Mouse (Mus musculus): ENCODE data around the gene Rpl11. TPM values are rescaled to one million over a fixed set of nuclear protein-coding genes. Genes with fewer than 3 reads are reported as not detected.
"Not testable (repeated sequence)": the region's sequence is repeated elsewhere in the genome, so short reads cannot be mapped to it uniquely, and the experiment has no call there.

Gene Rpl11
- polyA plus RNA-seq, 1 experiment from 2014 or later: 257 TPM

DNA sequence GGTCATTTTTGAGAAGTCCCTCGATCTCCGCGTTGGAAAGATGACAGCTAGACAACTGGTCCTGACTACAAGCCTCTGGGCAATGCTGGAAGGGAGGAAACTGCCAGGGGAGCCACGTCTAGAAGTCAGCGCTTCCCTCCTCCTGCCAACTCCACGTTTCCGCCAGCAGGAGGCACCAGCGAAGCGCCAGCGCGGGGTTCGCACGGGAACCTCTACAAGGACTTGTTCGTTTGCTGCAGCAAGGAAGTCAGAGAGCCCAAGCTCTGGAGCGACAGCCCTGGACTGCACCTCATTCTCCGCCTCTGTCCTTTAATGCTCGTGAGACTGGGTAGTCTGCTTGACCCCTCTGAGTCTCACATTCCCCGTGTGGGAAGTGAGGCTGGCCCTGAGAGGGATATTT, 16.7 kb upstream of the Rpl11 start:
- H3K36me3 ChIP-seq: no peaks in the 10 kb centered on the region
- no peak overlapping the region for H3K4me3 ChIP-seq
- 0 out of 2 replicates have a peak overlapping the region, but pooled peaks have one; percentile 48 for H3K9ac ChIP-seq
- 3% methylated on average over 18 of the region's 18 CpGs for WGBS
- H3K4me2 ChIP-seq: peak overlapping the region; percentile 35; the same call in 1 of the 2 replicates
- H3K4me1 ChIP-seq (replicated peaks): peaks cover 17% of the 10 kb centered on the region
- H3K9me3 ChIP-seq (replicated peaks): no peaks in the 10 kb centered on the region
- ATAC-seq (ENCODE audit: insufficient number of reproducible peaks, low FRiP score): peak; percentile 67
- H3K27me3 ChIP-seq (replicated peaks): no peaks in the 10 kb centered on the region
- H3K27ac ChIP-seq (ENCODE audit: poor library complexity, severe bottlenecking): 0 out of 2 replicates have a peak overlapping the region, but pooled peaks have one; percentile 27

DNA sequence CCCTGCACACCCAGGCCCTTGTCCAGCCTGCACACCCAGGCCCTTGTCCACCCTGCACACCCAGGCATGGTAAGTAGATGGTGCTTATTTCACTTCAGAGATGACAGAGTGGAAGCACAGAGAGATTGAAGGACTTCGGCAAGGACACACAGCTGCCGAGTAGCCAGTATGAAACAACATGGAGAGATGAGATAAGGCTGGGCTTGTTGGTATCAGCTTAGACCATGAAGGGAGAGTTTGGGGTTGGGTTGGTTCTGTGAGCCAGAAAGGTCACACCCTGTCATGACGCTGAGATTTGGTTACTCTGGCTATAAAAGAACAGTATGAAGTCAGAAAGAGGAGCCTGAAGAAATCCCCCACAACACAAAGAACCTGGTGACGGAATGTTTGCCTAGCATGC, 16.1 kb upstream of the Rpl11 start:
- H3K36me3 ChIP-seq: no peaks in the 10 kb centered on the region
- peaks cover 17% of the 10 kb centered on the region for H3K4me1 ChIP-seq (replicated peaks)
- no peaks in the 10 kb centered on the region for H3K27me3 ChIP-seq (replicated peaks)
- no peak overlapping the region for H3K27ac ChIP-seq (ENCODE audit: poor library complexity, severe bottlenecking)
- no peak for ATAC-seq (ENCODE audit: insufficient number of reproducible peaks, low FRiP score)
- 37% methylated on average over 4 of the region's 4 CpGs for WGBS
- H3K4me3 ChIP-seq: no peak overlapping the region
- no peak overlapping the region for H3K4me2 ChIP-seq
- no peaks in the 10 kb centered on the region for H3K9me3 ChIP-seq (replicated peaks)
- H3K9ac ChIP-seq: no peak overlapping the region

- no peak overlapping the region for H3K27ac ChIP-seq (ENCODE audit: poor library complexity, severe bottlenecking)
- no peaks in the 10 kb centered on the region for H3K27me3 ChIP-seq (replicated peaks)
- 86% methylated on average over 4 of the region's 4 CpGs for WGBS
- no peaks in the 10 kb centered on the region for H3K36me3 ChIP-seq
- no peak overlapping the region for H3K4me3 ChIP-seq
- H3K9ac ChIP-seq: no peak overlapping the region
- no peak overlapping the region for H3K4me2 ChIP-seq
- no peak for ATAC-seq (ENCODE audit: insufficient number of reproducible peaks, low FRiP score)
- no peaks in the 10 kb centered on the region for H3K9me3 ChIP-seq (replicated peaks)
- H3K4me1 ChIP-seq (replicated peaks): no peaks in the 10 kb centered on the region
These were observed 9.9 kb upstream of the Rpl11 start for GRCm38 (mm10) chr4:136063143-136063542.

GRCm38 (mm10) chr4:136059800-136060488, 6.7 kb upstream of the Rpl11 start:
- not testable (repeated sequence) for H3K4me1 ChIP-seq (replicated peaks); H3K27ac ChIP-seq (ENCODE audit: poor library complexity, severe bottlenecking); H3K4me3 ChIP-seq; H3K9me3 ChIP-seq (replicated peaks); H3K27me3 ChIP-seq (replicated peaks); H3K36me3 ChIP-seq; H3K9ac ChIP-seq; H3K4me2 ChIP-seq; ATAC-seq (ENCODE audit: insufficient number of reproducible peaks, low FRiP score)
- WGBS: 51% methylated on average over 9 of the region's 9 CpGs

DNA sequence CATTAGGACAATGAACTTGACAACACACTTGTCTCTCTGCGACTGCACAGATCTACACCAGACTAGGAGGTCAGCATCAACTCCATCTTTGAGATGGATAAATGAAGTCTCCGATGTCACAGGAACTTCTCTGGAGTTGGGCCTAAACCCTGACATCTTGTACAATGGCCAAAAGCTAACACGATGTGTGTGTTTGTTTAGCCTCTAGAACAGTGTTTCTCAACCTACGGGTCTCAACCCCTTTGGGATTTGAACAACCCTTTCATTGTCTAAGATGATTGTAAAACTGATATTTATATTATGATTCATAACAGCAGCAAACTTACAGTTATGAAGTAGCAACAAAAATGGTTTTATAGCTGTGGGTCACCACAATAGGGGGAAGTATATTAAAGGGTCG, 4.7 kb upstream of the Rpl11 start:
- Histone ChIP-seq H3K27ac (ENCODE audit: poor library complexity, severe bottlenecking) (no peak overlapping the region), H3K4me3 (no peak overlapping the region), H3K36me3 (no peaks in the 10 kb centered on the region), H3K4me1 (replicated peaks) (no peaks in the 10 kb centered on the region), H3K9ac (no peak overlapping the region), H3K27me3 (replicated peaks) (no peaks in the 10 kb centered on the region), H3K9me3 (replicated peaks) (no peaks in the 10 kb centered on the region), H3K4me2 (no peak overlapping the region)
- ATAC-seq (ENCODE audit: insufficient number of reproducible peaks, low FRiP score): no peak
- WGBS: 83% methylated on average over 5 of the region's 5 CpGs

- ATAC-seq (ENCODE audit: insufficient number of reproducible peaks, low FRiP score): no peak
- H3K9me3 ChIP-seq (replicated peaks): no peaks in the 10 kb centered on the region
- H3K4me1 ChIP-seq (replicated peaks): peaks cover 13% of the 10 kb centered on the region
- no peak overlapping the region for H3K9ac ChIP-seq
- H3K27ac ChIP-seq (ENCODE audit: poor library complexity, severe bottlenecking): no peak overlapping the region
- WGBS: 28% methylated on average over 1 of the region's 1 CpGs
- H3K4me2 ChIP-seq: no peak overlapping the region
- H3K4me3 ChIP-seq: no peak overlapping the region
- H3K27me3 ChIP-seq (replicated peaks): no peaks in the 10 kb centered on the region
- peaks cover 13% of the 10 kb centered on the region for H3K36me3 ChIP-seq
These were observed 2.8 kb upstream of the Rpl11 start for GRCm38 (mm10) chr4:136056030-136056429.

DNA sequence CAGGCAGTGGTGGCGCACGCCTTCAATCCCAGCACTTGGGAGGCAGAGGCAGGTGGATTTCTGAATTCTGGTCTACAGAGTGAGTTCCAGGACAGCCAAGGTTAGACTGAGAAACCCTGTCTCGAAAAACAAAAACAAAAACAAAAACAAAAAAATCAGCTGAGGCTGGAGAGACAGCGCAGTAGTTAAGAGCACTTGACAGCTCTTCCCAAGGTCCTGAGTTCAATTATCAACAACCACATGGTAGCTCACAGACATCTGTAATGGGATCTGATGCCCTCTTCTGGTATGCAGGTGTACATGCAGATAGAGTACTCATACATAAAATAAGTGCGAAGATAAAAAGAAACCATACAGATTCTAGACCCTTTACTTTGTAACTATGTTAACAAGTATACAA, 615 bp upstream of the Rpl11 start:
- peaks cover 18% of the 10 kb centered on the region for H3K4me1 ChIP-seq (replicated peaks)
- WGBS: 61% methylated on average over 5 of the region's 5 CpGs
- ATAC-seq (ENCODE audit: insufficient number of reproducible peaks, low FRiP score): no peak
- H3K4me3 ChIP-seq: no peak overlapping the region
- H3K9me3 ChIP-seq (replicated peaks): no peaks in the 10 kb centered on the region
- peaks cover 35% of the 10 kb centered on the region for H3K36me3 ChIP-seq
- H3K27me3 ChIP-seq (replicated peaks): no peaks in the 10 kb centered on the region
- no peak overlapping the region for H3K4me2 ChIP-seq
- H3K9ac ChIP-seq: no peak overlapping the region
- H3K27ac ChIP-seq (ENCODE audit: poor library complexity, severe bottlenecking): no peak overlapping the region

- peaks cover 43% of the 10 kb centered on the region for H3K36me3 ChIP-seq
- peak; percentile 77 for ATAC-seq (ENCODE audit: insufficient number of reproducible peaks, low FRiP score)
- no peaks in the 10 kb centered on the region for H3K9me3 ChIP-seq (replicated peaks)
- H3K27ac ChIP-seq (ENCODE audit: poor library complexity, severe bottlenecking): peak overlapping the region; percentile 82
- under 1% methylated on average over 50 of the region's 50 CpGs for WGBS
- H3K27me3 ChIP-seq (replicated peaks): no peaks in the 10 kb centered on the region
- peaks cover 18% of the 10 kb centered on the region for H3K4me1 ChIP-seq (replicated peaks)
- peak overlapping the region; percentile 84 for H3K4me2 ChIP-seq
- H3K4me3 ChIP-seq: peak overlapping the region; percentile 96
- H3K9ac ChIP-seq: peak overlapping the region; percentile 98
These were observed 538 bp downstream of the Rpl11 start for GRCm38 (mm10) chr4:136052534-136053246.

DNA sequence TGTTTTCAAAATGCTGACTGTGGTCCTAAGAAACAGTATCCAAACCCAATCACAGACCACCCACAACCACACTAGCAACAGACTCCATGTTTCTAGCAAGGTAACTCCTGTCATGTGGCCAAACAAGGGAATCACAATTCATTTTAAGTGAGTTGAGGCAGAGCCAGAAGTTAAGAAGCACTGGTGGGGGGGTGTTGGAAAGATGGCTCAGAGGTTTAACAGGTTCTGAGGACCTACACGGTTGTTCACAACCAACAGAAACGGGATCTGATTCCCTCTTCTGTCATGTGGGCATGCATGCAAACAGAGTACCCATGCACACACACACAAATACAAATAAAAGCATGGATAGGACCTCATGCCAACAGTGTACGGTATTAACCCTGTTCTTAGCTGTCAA, 1.2 kb downstream of the Rpl11 start:
- Histone ChIP-seq H3K36me3 (peaks cover 44% of the 10 kb centered on the region), H3K9me3 (replicated peaks) (no peaks in the 10 kb centered on the region), H3K27ac (ENCODE audit: poor library complexity, severe bottlenecking) (peak overlapping the region; percentile 82; the same call in 1 of the 2 replicates), H3K4me2 (peak overlapping the region; percentile 84), H3K9ac (peak overlapping the region; percentile 98), H3K27me3 (replicated peaks) (no peaks in the 10 kb centered on the region), H3K4me1 (replicated peaks) (peaks cover 18% of the 10 kb centered on the region), H3K4me3 (peak overlapping the region; percentile 96)
- 5% methylated on average over 3 of the region's 3 CpGs for WGBS
- no peak for ATAC-seq (ENCODE audit: insufficient number of reproducible peaks, low FRiP score)

- no peak for ATAC-seq (ENCODE audit: insufficient number of reproducible peaks, low FRiP score)
- H3K4me2 ChIP-seq: no peak overlapping the region
- H3K27ac ChIP-seq (ENCODE audit: poor library complexity, severe bottlenecking): no peak overlapping the region
- H3K36me3 ChIP-seq: peaks cover 58% of the 10 kb centered on the region
- no peaks in the 10 kb centered on the region for H3K9me3 ChIP-seq (replicated peaks)
- 0 out of 2 replicates have a peak overlapping the region, but pooled peaks have one; percentile 41 for H3K9ac ChIP-seq
- no peak overlapping the region for H3K4me3 ChIP-seq
- H3K4me1 ChIP-seq (replicated peaks): peaks cover 18% of the 10 kb centered on the region
- 93% methylated on average over 6 of the region's 6 CpGs for WGBS
- no peaks in the 10 kb centered on the region for H3K27me3 ChIP-seq (replicated peaks)
These were observed 3.0 kb downstream of the Rpl11 start for GRCm38 (mm10) chr4:136050226-136050625.

DNA sequence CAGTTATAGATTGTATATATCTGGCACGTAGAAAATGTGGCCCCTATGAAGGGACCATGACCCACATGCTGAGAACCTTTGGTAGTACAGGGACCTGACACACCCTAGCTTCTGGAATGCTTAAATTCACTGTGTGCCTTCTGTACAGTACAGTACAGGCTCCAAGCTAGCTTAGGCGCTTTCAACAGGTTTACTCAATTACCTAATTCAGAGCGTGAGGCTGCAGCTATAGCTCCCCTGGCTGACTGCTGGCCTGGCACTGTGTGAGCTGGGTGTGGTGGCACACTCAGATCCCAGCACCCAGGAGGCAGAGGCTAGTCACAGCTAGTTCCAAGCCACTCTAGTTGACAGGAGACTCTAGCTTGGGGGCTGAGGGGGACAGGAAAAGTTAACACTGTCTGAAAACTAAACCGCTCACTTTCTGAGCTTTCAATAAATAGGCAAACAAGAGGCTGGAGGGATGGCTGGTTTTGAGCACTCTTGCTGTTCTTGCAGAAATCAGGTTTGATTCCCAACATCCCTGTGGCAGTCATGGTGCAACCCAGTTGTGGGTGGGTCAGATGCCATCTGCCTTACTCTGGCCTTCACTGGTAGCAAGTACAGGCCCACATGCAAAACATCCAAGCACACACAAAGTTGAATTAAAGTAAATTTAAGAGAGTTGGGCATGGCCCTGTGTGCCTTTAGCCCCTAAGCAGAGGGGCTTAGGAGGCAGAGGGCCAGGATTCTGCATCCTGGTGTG, 4.8 kb downstream of the Rpl11 start:
- H3K9ac ChIP-seq: no peak overlapping the region
- H3K9me3 ChIP-seq (replicated peaks): no peaks in the 10 kb centered on the region
- no peak overlapping the region for H3K27ac ChIP-seq (ENCODE audit: poor library complexity, severe bottlenecking)
- peaks cover 18% of the 10 kb centered on the region for H3K4me1 ChIP-seq (replicated peaks)
- no peaks in the 10 kb centered on the region for H3K27me3 ChIP-seq (replicated peaks)
- no peak for ATAC-seq (ENCODE audit: insufficient number of reproducible peaks, low FRiP score)
- peaks cover 75% of the 10 kb centered on the region for H3K36me3 ChIP-seq
- no peak overlapping the region for H3K4me2 ChIP-seq
- 76% methylated on average over 4 of the region's 4 CpGs for WGBS
- H3K4me3 ChIP-seq: no peak overlapping the region

Data from heart, embryonic 12.5 days (tissue).